Mouse (Mus musculus): ENCODE measurements around the gene Wipi2. TPM values are rescaled to one million over a fixed set of nuclear protein-coding genes. Genes with fewer than 3 reads are reported as not detected.

Wipi2 gene
- total and polyA plus RNA-seq, 3 experiments, result 38.6 to 74.7 (median 53.6) TPM

DNA sequence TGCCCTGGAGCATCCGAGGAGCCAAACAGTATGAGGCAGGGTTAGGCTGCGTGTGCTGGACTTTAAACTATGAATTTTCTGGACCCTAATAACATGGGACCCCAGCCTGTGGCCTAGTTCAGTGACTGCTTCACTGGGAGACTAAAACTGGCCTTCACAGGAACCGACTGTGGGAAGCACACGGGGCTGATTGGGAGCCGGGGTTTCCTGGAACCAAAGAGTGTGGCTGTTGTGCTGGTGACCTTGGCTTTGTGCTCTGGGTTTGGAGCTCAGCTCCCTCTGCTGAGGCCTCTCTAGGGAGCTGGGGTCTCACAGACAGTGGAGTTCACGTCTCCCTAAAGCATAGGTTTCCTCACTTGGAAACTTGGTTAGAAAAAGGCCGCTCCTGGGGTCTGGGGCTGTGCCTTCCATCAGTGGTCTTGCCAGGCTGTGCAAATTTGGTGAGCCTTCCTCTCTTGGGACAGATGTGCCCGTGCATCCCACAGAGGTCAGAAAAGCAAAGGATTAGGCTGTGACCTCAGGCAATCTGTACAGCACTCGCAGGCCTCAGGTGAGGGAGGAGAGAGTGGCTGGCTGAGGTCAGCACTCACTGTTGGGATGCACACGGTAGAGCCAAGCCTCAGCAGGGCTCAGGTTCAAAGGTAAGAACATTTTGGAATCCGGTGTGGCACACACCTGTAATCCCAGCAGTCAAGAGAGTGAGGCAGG is 41.2 kb downstream of the Wipi2 start:
- Histone ChIP-seq H3K4me3 (ENCODE audit: control insufficient read depth in 1 of 2, insufficient read depth in 1 of 2, low read depth in 2 of 2, low read length in 2 of 2) (no peak overlapping the region), H3K27me3 (ENCODE audit: control insufficient read depth in 1 of 2, insufficient read depth in 2 of 2, low read length in 2 of 2) (no peaks in the 10 kb centered on the region), H3K4me1 (ENCODE audit: control insufficient read depth in 1 of 2, insufficient read depth in 2 of 2, low read length in 2 of 2) (no peaks in the 10 kb centered on the region), H3K36me3 (ENCODE audit: control insufficient read depth in 1 of 2, insufficient read depth in 2 of 2, low read length in 2 of 2) (peaks cover 0 to 5% of the 10 kb centered on the region in 2 experiments; a peak in 1 of 4 replicates), H3K79me2 (ENCODE audit: control insufficient read depth, insufficient read depth, low read length, poor library complexity) (no peaks in the 10 kb centered on the region), H3K9ac (ENCODE audit: control insufficient read depth, low read depth, low read length, poor library complexity, severe bottlenecking) (no peak overlapping the region), H3K27ac (ENCODE audit: control insufficient read depth, low read depth, low read length) (no peak overlapping the region), H3K9me3 (replicated peaks; ENCODE audit: insufficient read depth, low read length) (no peaks in the 10 kb centered on the region)
- TF ChIP-seq TCF12 (IDR thresholded peaks at IDR 0.05; ENCODE audit: low read depth, low read length), result no peak
- TF ChIP-seq MAX (IDR thresholded peaks at IDR 0.05; ENCODE audit: low read length), result no peak
- TF ChIP-seq ETS1 (IDR thresholded peaks at IDR 0.05; ENCODE audit: low read depth, low read length), result no peak
- no peak for TF ChIP-seq HCFC1 (IDR thresholded peaks at IDR 0.05; ENCODE audit: low read depth, low read length)
- TF ChIP-seq TBP (IDR thresholded peaks at IDR 0.05; ENCODE audit: low read depth, low read length), result no peak
- TF ChIP-seq TAL1 (IDR thresholded peaks at IDR 0.05; ENCODE audit: low read length), result no peak
- no peak for DNase-seq (ENCODE audit: low read depth, low spot score)

DNA sequence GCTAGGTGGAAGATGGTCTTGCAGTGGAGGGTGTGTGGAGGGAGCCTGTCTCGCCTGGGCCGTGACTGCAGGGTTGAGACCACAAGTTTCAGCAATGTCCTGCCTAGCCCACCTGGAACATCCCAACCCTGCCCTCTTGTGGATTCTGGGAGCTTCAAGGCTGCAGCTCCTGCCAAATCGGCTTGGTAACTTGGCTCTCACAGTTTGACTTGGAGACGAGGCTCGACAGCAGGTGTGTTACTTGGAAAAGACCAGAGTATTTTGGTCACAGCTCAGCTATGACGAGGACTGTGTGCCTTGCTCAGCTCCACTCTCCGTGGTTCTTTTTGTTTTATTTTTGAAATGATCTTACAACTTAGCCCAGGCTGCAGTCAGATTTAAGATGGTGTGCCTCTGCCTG is 42.2 kb downstream of the Wipi2 start:
- TF ChIP-seq GABPA (IDR thresholded peaks at IDR 0.05; ENCODE audit: low read depth, low read length) (no peak), USF1 (IDR thresholded peaks at IDR 0.05; ENCODE audit: low read depth, low read length) (no peak), MEF2A (IDR thresholded peaks at IDR 0.05; ENCODE audit: extremely low read depth, insufficient replicate concordance, low read depth, low read length, poor library complexity, severe bottlenecking) (no peak), SMC3 (IDR thresholded peaks at IDR 0.05; ENCODE audit: low read depth, low read length) (no peak), TAL1 (IDR thresholded peaks at IDR 0.05; ENCODE audit: low read length) (no peak), USF2 (IDR thresholded peaks at IDR 0.05; ENCODE audit: borderline replicate concordance in 1 of 2, insufficient read depth in 1 of 2, low read depth in 1 of 2, low read length in 2 of 2) (no peak), UBTF (IDR thresholded peaks at IDR 0.05; ENCODE audit: borderline replicate concordance, insufficient read depth, low read depth, low read length) (no peak)
- Histone ChIP-seq H3K9me3 (replicated peaks; ENCODE audit: insufficient read depth, low read length) (no peaks in the 10 kb centered on the region), H3K4me3 (ENCODE audit: control insufficient read depth in 1 of 2, insufficient read depth in 1 of 2, low read depth in 2 of 2, low read length in 2 of 2) (no peak overlapping the region), H3K79me2 (ENCODE audit: control insufficient read depth, insufficient read depth, low read length, poor library complexity) (no peaks in the 10 kb centered on the region), H3K9ac (ENCODE audit: control insufficient read depth, low read depth, low read length, poor library complexity, severe bottlenecking) (no peak overlapping the region), H3K27ac (ENCODE audit: control insufficient read depth, low read depth, low read length) (no peak overlapping the region), H3K27me3 (ENCODE audit: control insufficient read depth in 1 of 2, insufficient read depth in 2 of 2, low read length in 2 of 2) (no peaks in the 10 kb centered on the region), H3K36me3 (ENCODE audit: control insufficient read depth in 1 of 2, insufficient read depth in 2 of 2, low read length in 2 of 2) (peaks cover 0 to 5% of the 10 kb centered on the region in 2 experiments; a peak in 1 of 4 replicates), H3K4me1 (ENCODE audit: control insufficient read depth in 1 of 2, insufficient read depth in 2 of 2, low read length in 2 of 2) (no peaks in the 10 kb centered on the region)
- DNase-seq (ENCODE audit: low read depth, low spot score), result no peak

DNA sequence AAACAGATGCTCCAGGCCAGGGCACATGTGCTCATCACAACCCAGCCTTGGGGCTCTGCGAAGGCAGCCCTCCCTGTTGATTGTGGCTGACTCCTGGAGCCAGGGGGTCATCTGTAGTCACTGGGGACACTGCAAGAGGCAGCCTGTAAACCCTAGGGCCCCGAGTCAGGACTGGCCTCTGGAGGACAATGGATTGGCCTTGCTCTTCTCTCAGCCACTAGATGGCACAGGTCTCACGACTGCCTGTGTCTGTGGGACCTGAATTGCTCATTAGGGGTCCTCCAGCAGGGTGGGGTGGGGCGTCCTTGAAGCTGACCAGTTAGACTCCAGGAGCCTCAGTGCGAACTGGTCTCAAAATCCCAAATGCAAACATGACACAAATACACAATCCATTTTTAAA is 45.6 kb downstream of the Wipi2 start:
- Histone ChIP-seq H3K4me1 (ENCODE audit: control insufficient read depth in 1 of 2, insufficient read depth in 2 of 2, low read length in 2 of 2) (no peaks in the 10 kb centered on the region), H3K9ac (ENCODE audit: control insufficient read depth, low read depth, low read length, poor library complexity, severe bottlenecking) (no peak overlapping the region), H3K79me2 (ENCODE audit: control insufficient read depth, insufficient read depth, low read length, poor library complexity) (no peaks in the 10 kb centered on the region), H3K27ac (ENCODE audit: control insufficient read depth, low read depth, low read length) (no peak overlapping the region), H3K4me3 (ENCODE audit: control insufficient read depth in 1 of 2, insufficient read depth in 1 of 2, low read depth in 2 of 2, low read length in 2 of 2) (no peak overlapping the region), H3K9me3 (replicated peaks; ENCODE audit: insufficient read depth, low read length) (no peaks in the 10 kb centered on the region), H3K36me3 (ENCODE audit: control insufficient read depth in 1 of 2, insufficient read depth in 2 of 2, low read length in 2 of 2) (no peaks in the 10 kb centered on the region), H3K27me3 (ENCODE audit: control insufficient read depth in 1 of 2, insufficient read depth in 2 of 2, low read length in 2 of 2) (no peaks in the 10 kb centered on the region)
- TF ChIP-seq CTCF (IDR thresholded peaks at IDR 0.05 in 2 of 3, conservative IDR thresholded peaks at IDR 0.05 in 1 of 3; ENCODE audit: control insufficient read depth in 1 of 3, insufficient read depth in 1 of 3, low read depth in 2 of 3, low read length in 3 of 3, poor library complexity in 1 of 3, severe bottlenecking in 1 of 3) (peak in 2 of 3 experiments; percentile 39 to 51; a peak in 4 of 6 replicates), BHLHE40 (IDR thresholded peaks at IDR 0.05; ENCODE audit: borderline replicate concordance, low read depth, low read length) (no peak), SMC3 (IDR thresholded peaks at IDR 0.05; ENCODE audit: low read depth, low read length) (peak; percentile 29)
- no peak for DNase-seq (ENCODE audit: low read depth, low spot score)

Measured in MEL (cell line).